Mouse (Mus musculus) urinary bladder, adult 2 months (tissue): ENCODE results near the gene Bysl. TPM values are rescaled to one million over a fixed set of nuclear protein-coding genes. Genes with fewer than 3 reads are reported as not detected.

ENCODE experiments used
- polyA plus RNA-seq: library from polyadenylated mRNA; depleted of rRNA; stranded (reverse); fragments of >200 nt; gene quantifications from 2 replicates; pipeline ENCODE4 v1.2.3, GENCODE M21; 2012; rRNA removed

Gene Bysl
- polyA plus RNA-seq, 1 experiment, result 15.3 TPM

Other genes starting within 250 kb of the Bysl start
- gene Mrps10, start 242.6 kb downstream of the Bysl start, polyA plus RNA-seq, result 32.1 and 34.4 TPM in 2 replicates
- 5.2 and 5.5 TPM in 2 replicates for gene Guca1b, start 226.1 kb downstream of the Bysl start, polyA plus RNA-seq
- 4.5 and 5.4 TPM in 2 replicates for gene Guca1a, start 210.9 kb downstream of the Bysl start, polyA plus RNA-seq
- 9.4 and 14.9 TPM in 2 replicates for gene AI661453, start 174.9 kb downstream of the Bysl start, polyA plus RNA-seq
- 0.26 and 0.43 TPM in 2 replicates for gene 1700001C19Rik, start 174.1 kb downstream of the Bysl start, polyA plus RNA-seq
- 29.5 and 33.2 TPM in 2 replicates for gene Taf8, start 109.2 kb downstream of the Bysl start, polyA plus RNA-seq
- gene Ccnd3, start 106.4 kb downstream of the Bysl start, polyA plus RNA-seq, result 110 and 134 TPM in 2 replicates
- gene Med20, start 90 bp upstream of the Bysl start, polyA plus RNA-seq, result 33.7 and 48.5 TPM in 2 replicates
- 0.76 and 0.96 TPM in 2 replicates for gene Gm20517, start 97 bp upstream of the Bysl start, polyA plus RNA-seq
- gene Usp49, start 19.2 kb upstream of the Bysl start, polyA plus RNA-seq, result 6.5 and 7.6 TPM in 2 replicates
- gene Tomm6, start 76.9 kb upstream of the Bysl start, polyA plus RNA-seq, result 110 and 111 TPM in 2 replicates
- gene Frs3, start 77.5 kb upstream of the Bysl start, polyA plus RNA-seq, result 8.1 and 10.1 TPM in 2 replicates
- 1.2 and 1.9 TPM in 2 replicates for gene Gm21981, start 83.0 kb upstream of the Bysl start, polyA plus RNA-seq
- gene Prickle4, start 83.2 kb upstream of the Bysl start, polyA plus RNA-seq, result 1.4 and 1.5 TPM in 2 replicates
- gene Pgc, start 115.3 kb upstream of the Bysl start, polyA plus RNA-seq, result 0.09 TPM in 1 of 2 replicates, not detected in the other
- 14.5 and 20.3 TPM in 2 replicates for gene Tfeb, start 125.5 kb upstream of the Bysl start, polyA plus RNA-seq
- gene Mdfi, start 223.2 kb upstream of the Bysl start, polyA plus RNA-seq, result 28.5 and 36.2 TPM in 2 replicates